22 mouse cellular contexts compared by ENCODE assay signal in genomic region chr9:14843311-14843857, GRCm38 (mm10). TPM values are rescaled to one million over a fixed set of nuclear protein-coding genes. Genes with fewer than 3 reads are reported as not detected.
DNase-seq lines count a peak whose midpoint lies in the region; ATAC-seq and TF ChIP-seq lines count a peak whose summit lies in the region.
"Had no signal": no experiment of that assay in that cellular context is flagged by ENCODE, and none has a peak within 500 bp of the region (broad histone marks: within the 10 kb centered on the region; RNA-seq: fewer than 3 reads in every experiment).

No protein-coding gene starts in this region.

- ATAC-seq in Patski: peak; percentile 83
- ATAC-seq: forebrain, embryonic 14.5 days; inflammation-experienced regulatory T-cells, adult 6 months; intestine, embryonic 16.5 days had no signal

- POLR2A ChIA-PET in Patski (lab: Charles Lee): no interaction called here

- no peaks in the 10 kb centered on the region for H3K9me3 ChIP-seq in limb, embryonic 10.5 days (replicated peaks)

- peak; percentile 71 for DNase-seq in heart, adult 11 months
- DNase-seq in heart, adult 18-20 months: no peak
- DNase-seq in Patski (ENCODE audit: low read depth, low spot score): peak; percentile 63
- DNase-seq in limb, embryonic 10.5 days (ENCODE audit: low spot score): no peak
- no peak for DNase-seq in left cerebral cortex, adult 9 months (ENCODE audit: low spot score in 2 of 2)
- no peak for DNase-seq in adrenal gland, adult 18-20 months (ENCODE audit: low spot score in 2 of 2)
- no peak for DNase-seq in adrenal gland, postnatal 14 days
- DNase-seq: adrenal gland, postnatal 10 days; cerebellum, adult 11-12 months; cerebellum, adult 8-10 months; cerebellum, postnatal 10 days; gastrocnemius, postnatal 25 days; heart, postnatal 14 days; heart, postnatal 4 days had no signal

- no peaks in the 10 kb centered on the region for H3K36me3 ChIP-seq in limb, embryonic 10.5 days
- H3K36me3 ChIP-seq: heart, embryonic 13.5 days had no signal

- H3K27ac ChIP-seq in limb, embryonic 10.5 days: 0 out of 2 replicates have a peak overlapping the region, but pooled peaks have one; percentile 15
- H3K27ac ChIP-seq: heart, embryonic 13.5 days; hindbrain, embryonic 14.5 days; hindbrain, postnatal 0 days had no signal

- no peak overlapping the region for H3K4me3 ChIP-seq in limb, embryonic 10.5 days
- H3K4me3 ChIP-seq: heart, embryonic 13.5 days had no signal

- in situ Hi-C loops in Patski (cut with MboI; ENCODE audit: low pct_unique_long_range_greater_than_20kb): no loop called here

- TF ChIP-seq CTCF in Patski (IDR thresholded peaks at IDR 0.05): no peak

- WGBS in limb, embryonic 10.5 days: 92% methylated on average over 6 of the region's 6 CpGs

- H3K27me3 ChIP-seq in Patski: no peaks in the 10 kb centered on the region
- H3K27me3 ChIP-seq in limb, embryonic 10.5 days (ENCODE audit: low read depth, poor library complexity, severe bottlenecking): no peaks in the 10 kb centered on the region
- H3K27me3 ChIP-seq: heart, embryonic 13.5 days had no signal

- peaks cover 14% of the 10 kb centered on the region for H3K4me1 ChIP-seq in limb, embryonic 10.5 days

- CTCF ChIA-PET in Patski (lab: Charles Lee): no interaction called here

RNA-seq across cellular contexts. Expression of gene Gpr83, which starts 16.6 kb away (rescaled TPM):
- not detected for total RNA-seq in heart, adult 18-20 months (2021)
- polyA plus RNA-seq in Patski (2021): not detected
- polyA plus RNA-seq in limb, embryonic 10.5 days (2016; fragmentation: Nextera tagmentation; extraction: Ambion mirVana): 0.08 TPM in 1 of 2 replicates, not detected in the other
- total RNA-seq in adrenal gland, adult 18-20 months (2021): not detected
- 0.23 TPM in 1 of 2 replicates, not detected in the other for total RNA-seq in adrenal gland, postnatal 14 days (2021)
- total RNA-seq: gastrocnemius, adult 8-10 months; gastrocnemius, postnatal 25 days; heart, postnatal 4 days had no signal
- polyA plus RNA-seq: gonadal fat pad, adult 2 months had no signal

RNA-seq across cellular contexts. Expression of gene Ankrd49, which starts 58.7 kb away (rescaled TPM):
- total RNA-seq in heart, adult 18-20 months (2021): 1 to 10 TPM; 6.7 to 7.2 TPM
- 13.5 TPM for polyA plus RNA-seq in Patski (2021)
- polyA plus RNA-seq in limb, embryonic 10.5 days (2016; fragmentation: Nextera tagmentation; extraction: Ambion mirVana): 40.7 and 46.8 TPM in 2 replicates
- 10 to 100 TPM; 10.6 to 13.8 TPM for total RNA-seq in adrenal gland, adult 18-20 months (2021)
- total RNA-seq in adrenal gland, postnatal 14 days (2021): 14.3 and 18.1 TPM in 2 replicates

RNA-seq across cellular contexts. Expression of gene Mre11a, which starts 58.9 kb away (rescaled TPM):
- 10 to 100 TPM; 11.2 to 12.1 TPM for total RNA-seq in heart, adult 18-20 months (2021)
- 16.5 TPM for polyA plus RNA-seq in Patski (2021)
- 40.1 and 42.9 TPM in 2 replicates for polyA plus RNA-seq in limb, embryonic 10.5 days (2016; fragmentation: Nextera tagmentation; extraction: Ambion mirVana)
- total RNA-seq in adrenal gland, adult 18-20 months (2021): 10 to 100 TPM; 17.2 TPM
- 16.6 and 18.7 TPM in 2 replicates for total RNA-seq in adrenal gland, postnatal 14 days (2021)

Comparison
In these comparisons a context has a peak if more than half of its experiments do, and no peak if none do; other contexts are left out.
1. DNase-seq: peak in heart, adult 11 months (single experiment) and Patski (single experiment); none in heart, adult 18-20 months (0 of 2), limb, embryonic 10.5 days (single experiment), left cerebral cortex, adult 9 months (0 of 2), adrenal gland, adult 18-20 months (0 of 2) and adrenal gland, postnatal 14 days (single experiment).